Mouse (Mus musculus): ENCODE measurements around the gene Wdr26.

GRCm38 (mm10) chr1:181247175-181247574 lies 35.4 kb upstream of the Wdr26 start:
- TF ChIP-seq POLR2A (IDR thresholded peaks at IDR 0.05; ENCODE audit: control insufficient read depth, low read depth, low read length) (no peak), CTCF (IDR thresholded peaks at IDR 0.05; ENCODE audit: control insufficient read depth, insufficient read depth, insufficient replicate concordance, low read depth, low read length) (no peak)

All from testis, adult 2 months (tissue).